Mouse (Mus musculus) left cerebral cortex, adult 18-20 months (tissue): ENCODE data around the gene Tst. TPM values are rescaled to one million over a fixed set of nuclear protein-coding genes. Genes with fewer than 3 reads are reported as not detected.

ENCODE experiments used
- DNase-seq, 2 experiments: peaks; one replicate each; pipeline ENCODE4 v3.0.0; 2021 to 2022; ENCODE audit warnings: low spot score in 2 of 2, mixed read lengths in 1 of 2
- total RNA-seq, 2 experiments: library from RNA; stranded (reverse); gene quantifications; 2 replicates each; pipeline ENCODE4 v1.2.3; 2021

Tst gene
- total RNA-seq, 2 experiments from 2014 or later: 31.6 to 33.8 TPM

DNA sequence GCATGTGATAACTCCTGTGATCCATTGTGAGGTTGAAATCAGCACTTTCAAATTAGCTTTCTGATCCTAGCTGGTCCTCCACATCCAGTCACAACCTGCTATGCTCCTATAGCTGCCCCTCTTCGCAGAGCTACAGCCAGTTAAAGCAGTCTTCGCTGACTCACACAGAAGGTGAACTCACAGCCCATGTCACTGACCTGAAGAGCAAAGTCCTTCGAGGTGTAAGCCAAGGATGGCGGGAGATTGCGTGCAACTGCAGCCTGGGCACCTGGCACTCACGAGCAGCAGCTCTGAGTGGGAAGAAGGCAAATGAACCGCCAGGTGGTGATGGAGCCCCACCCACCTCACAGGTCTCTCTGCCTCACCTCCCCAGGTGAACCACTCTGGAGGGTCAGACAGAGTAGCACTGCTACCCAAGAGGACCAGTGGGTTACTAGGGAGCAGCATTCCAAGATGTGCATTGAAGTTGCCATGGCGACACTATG is 10.2 kb downstream of the Tst start, which contains the start of gene Tex33:
Gene Tex33, minus strand, starts transcription at position 435 of the 485 bp plus-strand sequence.
- no peak for DNase-seq

DNA sequence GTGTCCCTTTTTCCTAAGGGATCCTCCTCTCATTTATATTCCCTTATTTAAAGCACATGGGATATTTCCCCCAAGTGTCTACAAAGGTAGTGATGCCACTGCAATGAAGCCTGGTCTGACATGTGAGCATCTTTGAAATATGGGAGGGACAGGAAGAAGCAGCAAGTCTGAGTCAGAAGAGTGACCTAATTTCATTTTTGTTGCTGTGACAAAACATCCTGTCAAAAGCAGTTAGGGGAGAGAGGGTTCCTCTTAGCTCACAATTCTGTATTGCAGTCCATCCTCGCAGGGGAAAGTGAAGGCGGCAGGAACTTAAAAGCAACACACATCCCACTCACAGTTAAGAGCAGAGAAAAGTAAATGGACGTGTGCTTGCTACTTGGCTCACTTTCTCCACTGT is 14.9 kb downstream of the Tst start:
- peak in 1 of 2 experiments; percentile 19 for DNase-seq

DNA sequence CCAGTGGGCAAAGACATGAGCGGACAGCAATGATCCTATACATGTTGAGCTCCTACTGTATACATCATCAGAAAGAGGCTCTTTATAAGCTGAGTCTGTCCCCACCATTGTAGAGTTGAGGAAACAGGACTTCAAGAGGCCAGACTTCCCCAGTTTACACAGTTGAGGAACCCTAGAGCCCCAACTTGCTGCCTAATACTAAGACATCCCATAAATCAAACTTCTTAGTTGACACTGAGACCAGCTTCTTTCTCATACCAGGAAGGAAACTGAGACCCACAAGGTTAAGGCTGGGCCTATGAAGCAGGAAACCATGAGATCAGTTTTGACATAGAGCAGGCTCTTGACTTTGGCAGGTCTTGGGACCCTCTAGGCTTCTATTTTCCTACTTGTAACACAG is 20.1 kb downstream of the Tst start:
- no peak for DNase-seq

DNA sequence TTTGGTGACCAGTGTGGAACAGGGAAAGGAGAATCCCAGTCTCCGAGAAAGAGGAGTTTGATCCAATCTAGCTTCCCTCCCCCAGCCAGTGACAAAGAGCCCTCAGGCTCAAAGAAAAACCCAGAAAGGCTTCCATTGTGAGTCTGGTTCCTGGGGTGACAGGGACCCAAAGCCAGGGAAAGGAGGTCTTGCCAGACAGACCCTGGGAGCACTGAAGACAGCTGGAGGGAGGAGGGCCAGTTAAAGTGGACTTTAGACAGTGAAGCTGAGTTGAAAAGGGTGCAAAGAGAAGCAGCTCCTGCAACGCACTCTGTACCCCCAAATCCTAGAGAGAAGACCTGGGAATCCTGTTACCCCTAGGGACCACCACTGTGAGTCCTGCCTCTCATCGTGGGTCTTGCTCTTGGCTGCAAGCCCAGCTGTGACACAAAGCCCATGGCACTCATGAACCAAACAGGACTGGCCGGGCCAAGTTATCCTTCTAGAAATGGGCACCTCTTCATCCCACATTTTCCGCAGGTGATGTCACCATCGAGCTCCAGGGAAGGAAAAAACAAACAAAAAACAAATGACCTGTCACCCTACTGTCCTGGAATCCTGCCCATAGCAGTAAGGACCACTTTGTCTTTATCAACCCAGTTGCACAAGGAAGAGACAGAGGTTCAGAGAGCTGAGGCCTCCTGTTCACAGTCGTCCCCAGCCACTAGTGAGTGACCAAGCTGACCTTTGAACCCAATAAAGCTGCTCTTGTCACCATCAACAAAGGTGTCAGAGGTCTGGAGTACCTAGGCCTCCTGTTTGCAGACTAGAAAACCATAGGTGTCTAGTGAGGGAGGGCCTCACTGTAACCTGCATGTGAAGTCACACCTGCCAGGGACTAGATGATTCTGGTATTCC is 21.2 kb downstream of the Tst start:
- no peak for DNase-seq

DNA sequence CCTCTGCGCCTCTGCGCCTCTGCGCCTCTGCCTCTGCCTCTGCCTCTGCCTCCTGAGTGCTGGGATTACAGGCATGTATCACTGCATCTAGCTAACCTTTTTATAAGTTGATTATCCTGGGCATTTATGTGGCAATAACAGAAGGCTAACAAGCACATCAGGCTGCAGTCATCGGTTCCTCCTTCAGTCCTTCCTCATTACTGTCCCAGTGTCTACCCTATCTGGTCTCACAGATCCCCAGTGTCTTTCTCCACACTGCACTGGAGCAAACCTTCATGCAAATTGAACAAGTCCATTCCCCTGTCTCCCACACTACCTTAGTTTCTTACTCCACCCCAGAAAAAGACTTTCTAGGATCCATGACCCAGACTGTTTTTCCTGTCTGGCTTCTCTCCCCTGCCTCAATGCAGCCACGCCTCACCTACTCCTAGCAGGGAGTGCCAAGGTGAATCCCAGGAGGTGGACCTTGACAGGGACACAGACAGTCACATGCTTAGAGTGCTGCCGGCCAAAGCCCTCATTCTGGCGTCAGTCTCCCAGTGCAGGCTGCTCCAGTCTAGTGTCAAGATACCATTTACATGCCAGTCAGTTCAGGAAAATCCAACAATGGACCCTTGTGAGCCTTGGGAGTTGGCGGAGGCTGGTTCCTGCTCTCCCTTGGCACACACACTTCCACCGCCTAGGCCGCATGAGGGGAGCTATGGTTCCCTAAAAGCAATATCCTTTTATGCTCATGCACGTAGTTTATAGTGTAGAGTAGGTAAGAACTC is 22.1 kb downstream of the Tst start:
- DNase-seq: peak in 1 of 2 experiments; percentile 39

DNA sequence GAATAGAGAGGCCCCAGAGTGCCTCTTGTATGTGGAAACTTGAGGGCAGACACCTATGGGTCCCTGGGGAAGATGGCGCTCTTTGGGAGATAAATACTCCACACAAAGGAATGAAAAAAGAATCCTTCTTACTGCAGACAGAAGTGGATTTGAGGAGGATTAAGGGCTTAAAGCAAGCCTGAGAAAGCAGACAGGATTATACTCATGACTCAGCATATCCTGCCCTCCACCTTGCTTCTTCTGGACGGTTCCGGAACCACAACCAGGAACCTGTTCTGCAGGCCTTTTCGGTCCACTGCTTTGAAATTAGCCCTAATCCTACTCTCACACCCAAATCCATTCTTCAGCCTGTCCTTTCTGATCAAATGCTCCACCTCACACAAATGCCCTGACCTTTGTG is 23.6 kb downstream of the Tst start:
- DNase-seq: no peak

DNA sequence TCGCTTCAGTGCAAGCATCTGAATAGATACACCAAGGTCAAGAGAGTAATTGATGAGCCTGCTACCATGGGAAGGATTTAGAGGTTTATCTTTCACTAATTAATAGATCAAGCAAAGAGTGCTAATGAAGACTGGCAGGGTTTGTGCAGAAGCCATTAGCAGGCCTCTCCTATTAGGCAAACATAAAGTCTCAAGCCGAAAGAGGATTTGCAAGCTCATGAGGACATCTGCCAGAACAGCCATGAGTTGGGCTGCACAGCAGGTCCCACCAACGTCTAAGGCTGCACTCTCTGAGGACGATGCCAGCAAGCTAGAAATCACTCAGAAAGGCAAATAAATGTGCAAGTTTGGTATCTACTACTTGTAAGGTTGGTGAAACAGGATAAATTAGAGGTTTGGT is 25.0 kb downstream of the Tst start:
- DNase-seq: no peak

DNA sequence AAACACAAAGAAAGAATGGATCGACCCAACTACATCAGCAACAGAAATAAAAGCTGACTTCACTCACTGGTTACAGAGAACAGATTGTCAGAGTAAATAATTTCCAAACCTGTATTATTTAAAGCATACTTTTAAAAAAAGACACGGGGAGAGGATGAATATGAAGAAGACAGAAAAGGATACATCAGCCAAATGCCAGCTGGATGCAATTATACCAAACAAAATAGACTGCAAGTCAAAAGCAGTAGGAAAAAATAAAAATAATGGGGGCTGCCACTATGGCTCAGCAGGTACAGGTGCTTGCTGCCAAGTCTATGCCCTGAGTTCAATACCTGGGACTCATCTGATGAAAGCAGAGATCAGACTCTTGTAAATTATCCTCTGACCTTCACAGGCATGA is 25.5 kb downstream of the Tst start:
- DNase-seq: no peak

DNA sequence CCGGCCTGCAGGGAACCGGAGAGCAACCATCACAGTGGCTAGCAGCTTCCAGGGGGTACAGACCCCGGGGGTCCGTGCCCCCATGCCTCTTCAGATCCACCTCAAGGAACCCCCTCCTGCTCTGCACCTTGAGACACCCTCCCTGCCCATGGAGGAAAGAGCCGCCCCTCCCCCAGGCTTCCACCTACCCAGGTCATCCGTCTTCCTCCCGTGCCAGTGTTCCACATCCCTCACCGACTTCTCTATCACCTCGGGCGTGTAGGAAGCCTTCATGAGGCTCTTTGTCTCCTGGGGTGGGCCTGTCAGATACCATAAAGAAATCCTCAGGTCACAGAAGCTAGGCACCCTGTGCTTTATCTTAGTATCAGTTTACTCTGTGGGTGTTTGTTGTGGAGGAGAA is 27.2 kb downstream of the Tst start:
- no peak for DNase-seq

DNA sequence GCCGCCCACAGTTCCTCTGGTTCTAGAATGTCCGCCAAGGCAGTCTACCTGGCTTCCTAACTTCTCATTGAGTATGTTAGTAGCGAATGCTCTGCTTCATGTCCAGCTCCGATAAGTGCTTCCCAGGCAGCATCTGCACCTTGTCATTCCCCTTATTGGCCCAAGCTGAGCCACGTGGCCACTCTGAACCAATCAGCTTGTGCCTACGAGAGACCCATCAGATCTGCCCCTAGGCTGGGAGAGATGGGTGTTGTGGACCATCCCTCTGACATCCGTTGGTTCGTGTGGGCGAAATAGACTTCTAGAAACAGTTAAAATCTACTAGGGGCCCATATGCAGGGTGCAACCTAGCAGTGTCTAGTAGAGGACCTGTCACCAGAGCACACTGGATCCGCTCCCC is 27.8 kb downstream of the Tst start:
- no peak for DNase-seq

DNA sequence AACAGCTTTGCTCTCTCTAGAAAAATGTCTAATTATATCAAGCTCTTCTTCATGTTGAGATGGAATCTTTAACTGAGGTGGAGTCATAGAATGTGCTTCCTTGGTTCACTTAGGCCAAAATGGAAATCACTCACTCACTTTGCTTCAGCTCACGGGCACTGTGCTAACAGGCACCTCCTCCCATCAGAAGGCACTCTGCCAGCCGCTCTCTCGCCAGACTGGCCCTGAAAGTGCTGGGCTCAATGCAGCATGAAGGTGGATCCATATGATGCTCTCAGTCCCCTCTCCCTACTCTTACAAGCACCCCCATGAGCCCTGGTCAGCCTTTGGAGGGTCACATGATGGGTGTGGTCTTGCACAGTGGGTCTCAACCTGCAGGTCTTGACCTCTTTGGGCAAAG is 31.5 kb downstream of the Tst start:
- peak in 1 of 2 experiments; percentile 50 for DNase-seq

DNA sequence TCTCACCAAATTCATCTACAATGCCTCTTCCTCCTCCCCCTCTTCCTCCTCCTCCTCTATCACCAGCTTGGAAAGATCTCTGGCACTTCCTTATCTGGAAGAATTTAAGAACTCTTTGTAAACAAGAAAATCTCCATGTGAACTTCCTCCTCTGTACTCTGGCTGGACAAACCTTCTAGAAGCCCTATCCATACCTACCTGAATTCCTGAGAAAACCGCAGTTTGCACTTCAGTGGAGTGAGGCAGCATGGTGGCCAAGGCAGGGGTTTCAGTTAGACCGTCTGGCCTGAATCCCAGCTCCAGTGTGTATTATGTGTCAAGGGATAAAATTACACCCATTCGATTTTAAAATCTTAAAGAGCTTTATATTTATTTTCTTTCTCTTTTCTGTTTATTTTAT is 32.9 kb downstream of the Tst start:
- DNase-seq: no peak

DNA sequence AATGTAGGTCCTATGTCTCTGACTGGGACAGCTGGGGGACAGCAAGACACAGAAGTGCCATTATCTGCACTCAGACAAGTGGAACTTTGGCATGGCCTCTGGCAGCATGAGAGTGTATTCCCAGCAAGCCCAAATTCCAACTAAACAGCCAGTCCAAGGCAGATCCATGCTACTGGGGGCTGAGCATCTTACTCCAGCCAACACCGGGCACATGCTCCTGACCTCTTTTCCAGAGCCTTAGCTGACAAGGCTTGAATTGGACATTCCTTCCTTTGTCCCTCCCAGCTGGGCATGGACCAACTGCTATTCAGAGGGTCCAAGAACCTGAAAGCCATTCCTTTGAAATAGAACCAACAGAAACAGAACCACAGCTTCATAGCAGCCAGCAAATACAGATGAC is 36.1 kb downstream of the Tst start:
- no peak for DNase-seq

DNA sequence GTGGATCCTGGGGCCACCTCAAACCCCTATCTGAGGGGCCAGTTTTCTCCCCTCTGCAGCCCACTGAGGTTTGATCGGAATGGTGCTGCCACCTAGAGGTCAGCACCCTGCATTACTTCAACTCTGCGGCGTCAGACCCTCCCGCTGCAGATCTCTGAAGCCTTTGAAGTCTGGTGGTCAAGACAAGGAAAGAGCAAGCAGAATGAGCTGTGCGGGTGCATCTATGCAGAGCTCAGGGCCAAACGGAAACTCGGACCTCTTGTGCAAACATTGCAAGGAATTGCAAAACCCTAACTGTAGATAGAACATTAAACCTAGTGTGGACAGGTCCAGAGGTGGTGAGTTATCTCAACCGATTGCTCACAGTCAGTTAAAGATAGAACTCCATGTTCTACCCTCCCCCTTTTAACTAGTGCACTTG is 36.8 kb downstream of the Tst start:
- DNase-seq: peak; percentile 23 to 48

DNA sequence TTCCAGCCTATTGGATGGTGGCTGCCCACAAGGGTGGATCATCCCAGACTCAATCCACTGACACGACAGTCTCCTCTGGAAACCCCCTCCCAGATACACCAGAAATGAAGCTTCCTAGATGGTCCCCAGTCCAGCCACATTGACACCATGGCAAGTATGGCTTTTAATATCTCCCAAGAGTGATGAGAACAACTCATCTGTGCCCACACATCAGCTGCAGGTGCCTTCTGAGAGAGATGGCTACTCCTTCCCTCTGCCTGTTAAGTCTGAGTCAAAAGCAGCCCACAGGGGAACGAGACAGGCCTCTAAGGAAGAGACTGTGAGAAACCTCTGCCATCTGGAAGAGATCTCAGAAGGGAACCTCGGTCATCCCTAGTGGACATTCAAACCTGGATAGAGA is 37.9 kb downstream of the Tst start:
- DNase-seq: no peak

DNA sequence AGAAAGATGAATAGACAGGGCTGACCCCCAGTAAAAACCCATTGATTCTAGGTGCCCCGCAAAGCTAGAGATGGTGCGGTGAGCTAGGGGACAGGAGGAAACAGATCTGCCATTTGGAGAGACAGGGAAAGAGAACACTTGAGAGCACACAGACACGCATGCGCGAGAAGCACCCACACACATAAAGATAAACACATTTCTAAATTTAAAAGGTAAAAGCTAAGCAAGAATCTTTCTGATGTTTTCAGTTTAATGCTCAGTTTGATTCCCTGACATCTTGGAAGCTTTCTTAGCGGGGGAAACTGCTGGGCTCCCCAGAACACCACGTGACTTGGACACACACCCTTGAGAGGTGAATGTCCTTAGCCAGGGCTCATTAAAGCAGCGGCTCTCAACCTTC is 38.8 kb downstream of the Tst start:
- peak in 1 of 2 experiments; percentile 52 for DNase-seq

DNA sequence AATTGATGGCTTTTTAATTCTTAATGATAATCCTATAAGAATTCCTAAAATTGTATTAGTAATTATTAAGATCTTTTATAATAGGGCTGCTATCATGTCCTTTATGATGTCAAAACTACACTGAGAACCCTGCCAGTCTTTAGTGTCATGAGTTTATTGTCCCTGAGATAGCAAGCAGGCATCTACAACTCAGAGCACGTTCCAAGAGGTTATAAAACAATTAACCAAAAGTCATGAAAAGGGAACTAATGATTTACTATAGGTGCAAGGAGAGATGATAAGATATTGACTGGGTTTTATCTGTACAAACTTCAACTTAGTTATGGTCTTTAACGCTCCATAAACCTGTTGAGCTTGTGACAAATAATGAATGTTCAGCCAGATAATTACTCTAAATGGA is 39.8 kb downstream of the Tst start:
- no peak for DNase-seq

DNA sequence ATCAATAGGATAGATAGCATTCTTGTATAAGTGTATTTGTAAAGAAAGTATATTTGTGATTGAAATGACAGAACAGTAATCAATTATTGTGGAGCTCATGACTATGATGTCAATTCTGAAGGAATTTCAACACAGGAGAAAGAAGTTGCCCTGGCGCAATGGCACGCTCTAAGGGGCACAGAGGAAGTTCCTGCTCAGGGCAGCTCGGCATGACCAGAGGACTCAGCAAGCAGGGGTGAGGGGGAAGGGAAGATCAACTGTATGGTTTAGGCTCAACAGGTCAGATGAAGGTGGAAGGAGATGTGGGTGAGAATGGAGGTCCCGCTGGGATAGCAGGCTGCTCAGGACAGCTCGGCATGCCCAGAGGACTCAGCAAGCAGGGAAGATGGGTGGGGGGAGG is 50.2 kb downstream of the Tst start:
- no peak for DNase-seq

DNA sequence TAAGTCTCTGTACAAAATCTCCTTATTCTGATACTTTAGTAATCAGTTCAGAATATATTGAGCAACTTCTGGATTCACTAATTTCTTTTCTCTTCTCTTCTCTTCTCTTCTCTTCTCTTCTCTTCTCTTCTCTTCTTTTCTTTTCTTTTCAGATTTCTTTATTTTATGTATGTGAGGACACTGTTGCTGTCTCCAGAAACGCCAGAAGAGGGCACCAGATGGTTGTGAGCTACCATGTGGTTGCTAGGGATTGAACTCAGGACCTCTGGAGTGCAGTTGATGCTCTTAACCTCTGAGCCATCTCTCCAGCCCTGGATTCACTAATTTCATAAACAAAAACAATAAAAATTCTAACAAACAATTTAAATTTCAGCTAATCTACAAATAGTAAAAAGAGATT is 50.7 kb downstream of the Tst start:
- peak; percentile 52 to 69 for DNase-seq

DNA sequence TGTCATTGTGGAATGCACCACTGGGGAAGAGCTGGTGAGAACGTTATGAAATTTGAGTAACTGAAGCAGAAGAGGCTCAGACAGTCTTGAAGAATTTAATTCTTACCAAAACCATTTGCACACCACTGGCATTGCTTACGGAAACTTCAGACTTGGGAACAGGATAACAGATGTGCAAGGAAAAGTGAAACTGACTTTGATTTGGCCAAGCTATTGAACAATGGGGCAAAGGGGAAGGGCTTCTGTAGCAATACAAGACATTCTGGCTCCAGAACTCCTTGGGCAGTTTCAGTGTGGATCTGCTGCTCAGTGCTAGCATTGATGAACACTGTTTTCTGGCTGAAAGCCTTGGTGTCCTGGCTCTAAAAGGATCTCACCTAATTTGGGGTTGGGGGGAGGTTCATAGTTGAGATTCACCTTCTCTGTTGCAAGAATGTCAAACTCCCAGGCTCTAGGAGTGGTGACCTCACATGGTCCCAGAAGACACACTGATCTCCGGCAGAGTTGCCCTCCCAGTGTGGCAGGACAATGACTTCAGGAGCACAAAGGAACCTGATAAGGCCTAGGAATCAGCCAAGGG is 54.0 kb downstream of the Tst start:
- DNase-seq: no peak
